Mouse (Mus musculus) frontal cortex, adult (tissue): ENCODE measurements around the gene Uckl1.

Experiments used
- ATAC-seq: cut with Nextera tagmentation; 2 replicates; pipeline ENCODE4 v1.9.2; 2017; ENCODE audit warnings: mild to moderate bottlenecking, moderate library complexity, mixed read lengths; ENCODE audit not compliant: low TSS enrichment

Gene Uckl1

DNA sequence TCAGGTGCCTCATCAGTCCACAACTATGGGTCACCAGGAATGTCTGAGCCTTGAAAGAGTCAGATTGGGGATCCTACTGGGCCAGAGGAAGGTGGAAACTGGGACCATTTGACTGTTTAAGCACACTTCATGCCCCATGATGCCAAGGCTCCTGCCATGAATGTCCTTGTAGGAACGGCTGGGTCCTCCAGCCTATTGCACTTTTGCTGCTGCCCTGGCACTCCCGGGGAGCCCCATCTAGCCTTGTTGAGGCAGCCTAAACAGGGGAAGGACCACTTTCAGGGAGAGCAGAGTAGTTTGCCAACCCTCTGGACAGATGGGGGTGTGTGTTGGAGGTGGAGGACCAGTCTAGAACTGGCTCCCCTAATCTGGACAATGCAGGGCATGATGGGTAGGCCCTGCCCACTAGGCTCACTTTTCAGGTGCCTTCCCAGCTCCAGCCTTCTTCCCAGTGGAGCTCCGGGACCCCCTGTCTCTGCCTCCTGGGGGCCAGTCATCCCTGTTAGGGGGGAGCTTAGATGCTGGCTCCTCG lies at the start of gene Uckl1:
TSS of gene Uckl1 (minus strand) at position 482 of the 532 bp plus-strand sequence.
- no peak for ATAC-seq

DNA sequence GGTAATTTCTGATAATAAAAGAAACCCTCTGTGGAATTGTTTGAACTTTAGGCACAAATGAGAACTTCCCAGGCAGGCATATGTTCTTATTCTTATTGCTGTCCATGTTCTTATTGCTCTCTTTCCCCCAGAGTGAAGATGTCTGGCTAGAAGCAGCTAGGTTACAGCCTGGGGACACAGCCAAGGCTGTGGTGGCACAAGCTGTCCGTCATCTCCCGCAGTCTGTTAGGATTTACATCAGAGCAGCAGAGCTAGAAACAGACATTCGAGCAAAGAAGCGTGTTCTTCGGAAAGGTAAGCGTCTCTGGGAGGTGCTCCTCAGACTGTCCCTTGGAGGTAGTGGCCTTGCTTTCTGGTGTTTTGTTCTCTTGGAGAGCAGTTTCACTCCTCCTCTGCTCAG lies 47.9 kb upstream of the Uckl1 start:
- no peak for ATAC-seq

DNA sequence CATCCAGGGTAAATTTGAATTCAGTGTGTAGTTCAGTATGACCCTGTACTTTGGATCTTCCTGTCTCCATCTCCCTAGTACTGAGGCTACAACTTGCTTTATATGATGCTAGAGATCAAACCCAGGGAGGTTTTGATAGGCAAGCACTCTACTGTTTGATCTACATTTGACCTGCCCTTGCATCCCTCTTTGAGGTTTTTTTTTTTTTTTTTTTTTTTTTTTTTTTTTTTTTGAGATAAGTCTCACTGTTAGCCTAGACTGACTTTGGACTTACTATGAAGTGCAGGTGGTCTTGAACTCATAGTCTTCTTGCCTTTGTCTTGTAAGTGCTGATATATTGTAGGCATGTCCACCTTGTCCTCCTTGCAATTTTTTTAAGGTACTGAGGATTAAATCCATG lies 43.8 kb upstream of the Uckl1 start:
- no peak for ATAC-seq

DNA sequence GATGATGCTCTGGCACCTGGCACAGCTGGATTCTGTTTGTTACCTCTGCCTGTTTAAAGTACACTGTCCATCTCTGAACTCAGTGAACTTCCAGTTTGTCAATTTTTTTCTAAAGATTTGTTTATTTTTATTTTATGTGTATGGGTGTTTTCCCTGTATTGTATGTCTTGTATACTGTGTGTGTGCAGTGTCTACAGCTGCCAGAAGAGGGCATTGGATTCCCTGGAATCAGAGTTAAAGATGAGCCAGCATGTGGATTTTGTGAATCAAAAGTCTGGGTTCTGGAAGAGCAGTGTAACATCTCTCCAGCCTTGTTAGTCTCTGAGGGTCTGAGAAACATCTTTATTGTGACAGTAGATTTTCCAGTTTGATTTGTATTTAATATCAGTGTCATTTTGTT lies 38.7 kb upstream of the Uckl1 start:
- no peak for ATAC-seq

DNA sequence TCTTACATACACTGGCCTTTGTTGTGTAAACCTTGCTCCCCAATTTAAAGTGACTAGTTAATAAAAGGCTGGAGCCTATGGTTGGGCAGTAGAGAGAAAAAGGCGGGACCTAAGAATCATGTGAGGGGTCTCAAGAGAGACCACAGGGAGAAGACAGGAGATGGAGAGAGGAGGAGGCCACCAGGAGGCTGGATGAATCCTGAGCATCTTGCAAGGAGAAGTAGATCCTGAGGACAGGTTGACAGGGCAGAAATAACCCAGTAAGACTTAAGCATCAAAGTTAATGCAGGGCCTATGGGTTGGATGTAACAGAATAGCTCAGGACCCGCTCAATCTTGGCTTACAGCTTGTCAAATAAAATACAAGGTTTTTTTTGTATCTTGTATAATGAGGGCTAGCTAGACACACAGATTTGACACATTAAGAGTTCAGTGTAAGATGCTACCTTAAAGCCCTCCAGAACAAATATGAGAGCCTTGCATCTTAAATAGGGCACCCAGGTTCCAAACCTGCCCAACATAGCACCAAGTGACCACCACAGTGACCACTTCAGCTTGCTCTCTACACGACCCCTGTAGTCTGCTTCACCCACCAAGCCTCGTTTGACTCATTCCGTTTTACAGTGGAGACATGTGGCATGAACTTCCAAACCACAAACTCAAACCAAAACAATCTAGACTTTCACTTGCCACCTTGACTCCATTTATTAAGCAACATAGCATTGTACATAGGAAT lies 34.2 kb upstream of the Uckl1 start:
- ATAC-seq = no peak

DNA sequence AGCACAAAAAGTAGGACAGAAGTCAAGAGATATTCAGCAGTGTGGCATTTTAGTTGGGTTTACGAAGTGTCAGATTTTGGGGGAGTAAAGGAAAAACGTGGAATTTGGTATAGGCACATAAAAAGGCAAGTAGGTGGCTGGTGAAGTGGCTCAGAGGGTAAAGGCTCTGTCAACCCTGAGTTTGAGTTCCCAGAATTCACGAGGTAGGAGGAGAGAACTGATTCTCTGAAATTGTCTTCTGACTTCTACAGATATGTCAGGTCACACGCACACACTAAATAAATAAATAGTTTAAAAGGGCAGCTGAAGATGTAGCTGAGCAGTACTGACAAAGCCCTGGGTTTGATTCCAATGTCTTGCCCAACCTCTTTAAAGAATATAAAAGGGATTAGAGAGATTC lies 17.7 kb upstream of the Uckl1 start:
- ATAC-seq = no peak

DNA sequence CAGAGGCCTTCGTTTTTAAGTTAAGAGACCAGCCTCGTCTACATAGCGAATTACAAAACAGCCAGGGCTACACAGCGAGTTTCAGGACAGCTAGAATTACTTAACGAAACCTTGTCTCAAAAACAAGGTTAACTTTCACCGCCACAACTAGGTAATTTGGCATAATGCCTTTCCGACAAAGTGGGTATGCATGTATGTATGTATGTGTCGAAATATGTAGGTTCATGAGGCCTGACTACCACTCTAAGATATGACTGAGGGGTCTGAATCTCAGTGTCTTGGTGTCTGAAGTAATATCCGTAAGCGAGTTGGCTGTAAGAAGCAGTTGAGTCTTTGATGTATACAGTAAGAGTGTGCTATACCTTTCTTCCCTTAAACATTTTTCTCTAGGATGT lies 17.1 kb upstream of the Uckl1 start:
- ATAC-seq = no peak

DNA sequence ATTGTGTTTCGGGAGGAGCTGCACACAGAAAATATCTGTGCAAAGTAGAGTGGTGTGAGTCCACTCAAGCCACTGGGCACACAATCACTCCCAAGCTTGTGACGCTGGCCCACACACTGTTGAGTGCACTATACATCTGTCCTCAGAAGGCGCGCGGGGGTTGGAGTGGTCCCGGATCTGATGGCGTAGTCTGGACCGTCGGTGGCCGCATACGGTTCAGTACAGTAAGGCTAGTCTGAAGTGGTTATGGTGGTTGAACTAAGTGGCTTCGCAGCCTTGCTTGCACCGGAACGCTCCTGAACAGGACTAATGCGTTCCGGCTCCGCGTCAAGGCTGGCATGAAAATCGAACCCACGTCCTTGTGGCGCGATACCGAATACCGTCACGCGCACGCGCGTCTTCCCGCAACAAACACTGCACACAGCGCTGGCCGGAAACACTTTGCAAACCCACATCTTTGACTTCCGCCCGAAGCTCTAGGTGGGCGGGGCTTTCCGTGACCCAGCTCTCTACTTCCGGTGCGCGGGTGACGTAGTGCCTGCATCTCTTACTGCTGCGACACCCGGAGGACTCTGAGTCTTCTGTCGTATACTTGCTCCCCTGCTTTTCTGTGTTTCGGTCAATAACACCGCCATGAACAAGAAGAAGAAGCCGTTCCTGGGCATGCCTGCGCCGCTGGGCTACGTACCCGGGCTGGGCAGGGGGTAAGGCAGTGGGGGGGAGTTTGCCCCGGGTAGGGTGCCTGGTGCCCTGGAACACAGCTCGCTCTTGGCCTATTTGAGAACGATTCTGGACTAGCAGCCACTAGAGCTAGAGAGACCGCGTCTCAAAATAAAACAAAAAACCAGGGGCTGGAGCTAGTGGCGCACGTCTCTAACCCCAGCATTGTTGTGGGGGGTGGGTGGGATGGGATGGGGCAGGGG lies 16.4 kb upstream of the Uckl1 start:
- ATAC-seq = peak; percentile 88

DNA sequence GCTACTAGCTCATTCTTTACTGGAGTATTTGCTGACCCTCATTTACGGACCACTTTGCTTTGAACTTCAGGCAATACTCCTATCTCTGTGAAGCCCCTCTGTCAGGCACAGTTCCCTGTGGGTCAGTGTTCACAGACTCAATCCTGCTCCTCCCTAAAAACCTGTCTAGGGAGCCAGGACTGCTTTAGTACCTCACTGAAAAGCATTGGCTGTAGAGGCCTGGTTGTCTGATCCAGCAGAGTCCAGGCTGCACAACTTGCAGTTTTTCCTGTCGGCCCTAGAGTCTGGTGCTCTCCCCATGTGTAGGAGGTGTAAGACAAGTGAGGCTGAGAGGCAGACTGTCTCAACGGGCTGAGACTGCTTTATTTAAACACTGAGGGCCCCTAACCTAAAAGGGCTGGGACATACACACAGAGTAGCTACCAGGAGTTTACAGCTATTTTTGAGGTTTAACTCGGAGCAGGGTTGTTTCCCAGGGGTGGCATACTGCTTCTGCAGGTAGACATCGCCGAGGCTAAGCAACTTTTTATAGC lies 15.6 kb upstream of the Uckl1 start:
- ATAC-seq = peak; percentile 21; the same call in 1 of the 2 replicates

DNA sequence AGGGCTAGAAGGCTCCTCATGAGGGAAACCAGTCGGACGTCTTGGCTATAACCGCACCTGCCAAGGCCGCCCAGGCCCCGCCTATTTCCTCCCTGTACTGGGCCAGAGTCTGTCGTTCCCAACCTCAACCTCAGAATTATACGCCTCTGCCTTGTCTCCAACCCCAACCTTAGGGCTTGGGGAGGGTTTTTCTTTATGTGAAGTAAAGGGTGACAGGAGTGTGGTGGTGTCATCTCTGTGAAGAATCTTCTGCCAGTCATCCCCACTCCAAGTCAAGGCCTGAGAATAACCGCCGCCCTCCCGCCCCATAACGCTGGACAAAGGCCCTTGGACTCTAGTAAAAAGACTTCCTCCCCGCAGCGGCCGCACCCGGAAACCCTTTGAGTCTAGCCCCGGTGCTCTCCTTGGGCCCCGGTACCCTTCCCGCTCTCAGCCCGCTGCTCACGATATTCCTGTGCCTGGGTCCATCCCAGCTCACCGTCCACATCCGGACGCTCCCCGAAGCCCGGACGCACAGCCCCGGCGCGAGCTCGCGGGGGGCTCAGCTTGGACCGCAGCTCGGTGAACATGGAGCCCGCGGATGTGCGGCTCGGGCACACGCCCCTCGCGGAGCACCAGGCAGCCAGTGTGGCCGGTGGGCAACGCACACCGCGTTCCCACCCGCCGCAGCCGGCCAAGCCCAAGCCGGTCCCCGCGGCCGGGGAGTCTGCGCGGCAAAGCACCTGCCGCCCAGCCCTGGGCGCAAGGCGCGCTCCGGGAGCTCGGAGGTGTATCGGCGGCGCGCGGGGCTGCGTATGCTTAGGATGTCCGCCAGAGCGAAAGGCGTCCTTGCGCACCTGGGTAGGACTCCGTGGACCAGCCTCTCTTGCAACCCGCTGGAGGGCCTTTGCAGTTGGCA lies 14.0 kb upstream of the Uckl1 start, which contains the start of gene Samd10:
TSS of gene Samd10 (minus strand) at position 759 of the 898 bp plus-strand sequence.
- ATAC-seq = peak; percentile 38

DNA sequence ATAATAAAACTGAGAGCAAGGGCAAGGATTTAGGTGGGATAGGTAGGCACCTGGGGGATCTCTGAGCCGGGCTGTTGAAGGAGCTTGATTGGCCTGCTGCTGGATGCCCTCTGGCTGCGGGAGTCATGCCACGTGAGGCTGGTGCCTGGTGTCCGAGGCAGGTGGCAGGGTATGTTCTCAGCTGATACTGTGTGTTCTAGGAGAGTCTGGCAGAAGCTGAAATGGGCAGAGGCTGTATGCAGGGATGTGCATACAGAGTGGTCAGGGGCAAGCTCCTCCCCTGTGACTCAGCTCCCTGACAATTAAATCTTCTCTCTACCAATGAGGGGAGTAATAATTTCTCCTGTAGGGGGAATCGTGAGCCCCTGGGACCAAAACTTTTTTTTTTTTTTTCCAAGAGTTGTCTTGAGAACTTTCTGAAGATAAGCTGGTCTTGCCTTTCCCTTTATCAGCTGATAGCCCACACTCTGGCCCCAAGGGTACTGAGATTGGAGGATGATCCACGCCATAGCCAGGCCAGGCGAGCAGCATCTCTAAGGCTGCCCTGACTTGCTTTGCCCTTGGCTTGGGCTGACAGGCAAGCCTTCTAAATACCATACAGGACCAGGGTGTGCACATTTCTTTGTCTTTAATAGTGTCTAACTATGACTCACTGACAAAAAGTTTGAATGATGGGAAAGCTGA lies 12.8 kb upstream of the Uckl1 start:
- ATAC-seq = no peak

DNA sequence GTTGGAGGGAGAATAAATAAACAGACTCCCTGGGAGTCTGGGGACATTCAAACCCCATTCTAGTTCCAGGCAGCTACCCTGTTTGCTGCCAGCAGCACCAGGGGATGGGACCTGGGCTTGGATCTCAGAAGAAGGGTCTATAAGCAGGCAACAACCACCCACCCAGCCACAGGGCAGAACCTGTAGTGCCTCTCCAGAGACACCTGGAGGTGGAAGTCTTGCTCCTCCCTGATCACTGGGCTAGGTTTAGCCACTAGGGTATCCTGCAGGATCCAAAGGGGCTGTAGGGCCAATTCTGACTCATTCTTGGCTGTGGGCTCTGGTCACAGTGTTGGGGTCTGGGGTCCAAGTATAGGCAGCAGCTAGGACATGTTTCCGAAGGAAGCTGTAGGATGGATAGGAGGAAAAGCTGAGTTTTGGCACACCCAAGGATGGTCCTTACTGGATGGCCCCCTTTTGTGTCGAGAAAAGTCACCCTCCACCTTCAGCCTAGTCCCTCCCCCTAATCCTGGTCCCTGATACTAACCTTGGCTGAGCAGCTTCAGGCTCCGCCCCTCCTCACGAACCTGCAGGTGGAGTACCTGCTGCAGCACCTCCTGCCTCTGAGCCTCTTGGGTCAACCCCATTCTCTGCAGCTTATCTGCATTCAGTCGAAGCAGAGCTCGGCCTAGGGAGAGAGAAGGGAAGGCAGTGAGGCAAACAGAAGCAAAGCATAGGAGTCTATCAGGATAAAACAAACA lies 11.7 kb upstream of the Uckl1 start:
- no peak for ATAC-seq

DNA sequence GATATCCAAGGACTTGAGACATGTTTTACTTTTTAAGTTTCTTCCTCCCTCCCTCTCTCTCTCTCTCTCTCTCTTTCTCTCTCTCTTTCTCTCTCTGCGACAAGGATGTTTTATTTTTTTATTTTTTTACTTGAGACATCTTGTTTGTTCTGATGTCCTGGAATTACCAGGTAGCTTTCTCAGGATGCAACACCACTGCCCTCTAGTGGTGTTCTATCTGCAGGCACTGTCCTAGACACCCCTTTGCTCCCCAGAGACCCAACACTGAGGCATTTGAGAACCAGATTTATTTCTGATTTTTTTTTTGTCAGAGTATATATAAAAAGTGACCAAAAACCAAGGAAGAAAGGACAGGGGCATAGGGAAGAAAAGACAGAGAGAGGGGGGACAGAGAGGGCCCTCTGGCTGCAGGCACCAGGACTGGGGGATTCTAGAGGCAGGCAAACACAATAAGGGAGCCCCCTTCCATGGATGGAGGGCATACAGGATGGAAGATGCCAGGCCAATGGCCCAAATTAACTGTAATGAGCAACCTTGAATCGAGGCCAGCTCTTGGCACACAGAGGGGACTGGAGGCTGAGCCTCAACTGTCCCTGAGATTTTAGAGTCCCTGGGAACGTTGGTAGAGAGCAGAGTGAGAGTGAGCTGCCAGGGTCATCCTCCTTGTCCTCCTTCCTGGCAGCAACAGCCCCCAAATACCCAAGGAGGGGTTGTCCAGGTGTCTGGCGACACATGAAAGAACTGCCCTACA lies 10.4 kb upstream of the Uckl1 start:
- ATAC-seq = no peak

DNA sequence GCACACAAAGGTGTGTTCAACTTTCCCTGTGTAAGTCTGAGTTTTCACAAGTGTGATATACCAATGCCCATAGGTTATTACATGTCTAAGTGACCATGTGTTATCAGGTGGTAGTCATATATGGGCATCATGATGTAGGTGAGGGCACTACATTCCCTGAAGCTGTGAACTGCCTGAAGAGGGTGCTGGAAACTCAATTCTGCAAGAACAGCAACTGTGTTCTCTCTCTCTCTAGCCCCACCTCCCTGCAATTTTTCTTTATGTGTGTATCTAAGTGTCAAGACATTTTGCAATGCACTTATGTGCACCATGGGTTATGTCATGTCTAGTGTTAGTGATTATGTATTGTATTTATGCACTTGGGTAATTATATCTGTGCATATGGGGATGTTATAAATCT lies 9.2 kb upstream of the Uckl1 start:
- no peak for ATAC-seq

DNA sequence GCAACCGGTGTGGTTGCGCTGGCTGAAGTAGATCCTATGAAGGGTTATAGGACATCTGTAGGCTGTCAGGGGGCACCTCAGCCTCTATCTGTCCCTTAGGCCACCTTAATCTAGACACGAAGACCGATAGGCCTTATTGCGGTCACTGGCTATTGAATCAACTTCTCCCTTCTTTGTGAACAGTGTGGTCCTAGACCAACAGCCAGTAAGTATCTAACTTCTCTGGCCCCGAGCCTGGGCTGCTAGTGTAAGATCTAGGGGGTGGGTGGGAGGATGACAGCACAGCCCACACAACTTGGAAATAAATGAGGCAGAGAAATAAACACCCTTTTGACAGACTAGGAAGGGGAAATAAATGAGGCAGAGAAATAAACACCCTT lies 8.3 kb upstream of the Uckl1 start:
- ATAC-seq = 0 out of 2 replicates have a peak, but pooled peaks have one; percentile 14

DNA sequence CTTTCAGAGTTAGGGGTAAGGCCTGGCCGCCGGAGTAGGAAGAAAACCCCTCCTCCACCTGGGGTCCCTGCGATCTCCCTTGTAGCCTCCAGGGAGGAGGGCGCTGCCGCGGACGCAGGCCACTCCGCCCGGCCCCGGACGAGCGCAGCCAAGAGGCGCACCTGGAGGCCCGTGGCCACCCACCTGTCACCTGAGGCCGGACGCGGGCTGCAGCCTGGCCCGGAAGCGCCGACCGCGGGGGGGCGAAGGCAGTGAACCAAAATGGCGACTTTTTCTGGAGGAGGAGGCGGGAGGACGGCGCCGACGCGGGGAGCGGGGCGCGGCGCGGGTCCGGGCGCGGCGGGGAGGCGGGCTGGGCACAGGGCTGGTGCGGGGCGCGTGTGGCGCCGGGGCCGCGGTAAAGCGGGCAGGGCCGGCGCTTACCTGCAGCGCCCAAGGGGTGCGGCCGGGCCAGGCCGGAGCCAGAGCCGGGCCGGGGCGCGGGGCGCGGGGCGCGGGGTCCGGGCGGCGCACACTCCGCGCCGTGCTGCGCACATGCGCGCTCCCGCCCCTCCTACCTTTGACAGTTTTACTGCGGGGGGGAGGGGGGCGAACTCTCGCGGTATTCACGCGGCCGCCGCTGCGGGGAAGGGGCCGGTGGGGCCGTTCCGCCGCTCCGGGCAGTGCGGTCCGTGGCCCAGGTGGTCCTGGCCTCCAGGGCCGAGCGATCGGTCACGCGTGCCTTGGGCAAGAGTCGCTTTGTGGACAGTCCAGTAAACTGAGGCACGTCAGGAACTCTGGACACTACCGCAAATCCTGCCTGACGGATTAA lies 7.7 kb upstream of the Uckl1 start, which contains the start of gene Zfp512b:
TSS of gene Zfp512b (minus strand) at position 573 of the 811 bp plus-strand sequence.
- peak; percentile 44 for ATAC-seq

DNA sequence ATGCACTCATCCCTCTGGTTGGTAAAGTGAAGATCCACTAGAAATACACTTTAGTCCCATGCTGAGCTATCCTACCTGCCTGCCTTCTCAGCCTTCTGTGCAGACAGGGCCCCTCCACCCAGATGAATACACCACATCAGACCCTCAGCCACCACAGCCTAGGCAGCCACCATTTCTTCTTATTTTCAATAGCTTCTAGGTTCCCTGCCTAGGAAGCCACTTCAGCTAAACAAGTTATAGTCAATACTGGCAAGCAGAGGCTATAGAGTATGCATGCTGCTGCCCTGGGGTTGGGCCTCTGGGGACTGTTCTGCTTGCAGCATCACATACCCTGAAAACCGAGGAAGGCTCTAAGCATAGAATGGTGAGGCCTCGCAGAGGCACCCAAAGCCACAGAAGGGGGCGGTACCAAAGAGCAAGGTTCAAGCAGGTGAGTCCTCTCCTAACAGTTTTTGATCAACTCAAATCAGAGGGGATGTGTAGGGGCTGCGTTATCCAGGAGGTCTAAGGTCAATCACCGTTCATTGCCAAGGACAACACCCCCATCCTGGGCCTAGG lies 6.9 kb upstream of the Uckl1 start, which contains the start of gene Prpf6:
TSS of gene Prpf6 (plus strand) at position 341 of the 558 bp plus-strand sequence.
- no peak for ATAC-seq

DNA sequence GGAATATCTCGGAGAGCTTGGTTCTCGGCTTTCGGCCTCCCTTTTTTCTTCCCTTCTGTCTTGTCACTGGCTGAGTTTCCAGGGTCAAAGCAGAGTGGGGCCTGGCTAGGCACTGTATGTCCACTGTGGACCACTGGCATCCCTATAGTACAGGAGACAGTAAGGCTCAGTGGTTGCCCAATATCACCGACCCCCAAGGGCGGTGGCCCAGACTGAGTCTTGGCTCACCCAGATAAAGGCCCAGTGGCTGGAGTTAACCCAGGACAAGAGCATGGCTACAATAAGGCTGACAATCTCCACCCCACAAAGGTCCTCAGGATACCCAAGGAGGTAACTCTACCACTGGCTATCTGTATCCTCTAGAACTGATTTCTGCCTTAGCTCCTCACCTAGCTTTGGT lies 5.8 kb upstream of the Uckl1 start:
- no peak for ATAC-seq
